Mouse (Mus musculus): ENCODE measurements around the gene Cacna1i.

The Cacna1i gene

DNA sequence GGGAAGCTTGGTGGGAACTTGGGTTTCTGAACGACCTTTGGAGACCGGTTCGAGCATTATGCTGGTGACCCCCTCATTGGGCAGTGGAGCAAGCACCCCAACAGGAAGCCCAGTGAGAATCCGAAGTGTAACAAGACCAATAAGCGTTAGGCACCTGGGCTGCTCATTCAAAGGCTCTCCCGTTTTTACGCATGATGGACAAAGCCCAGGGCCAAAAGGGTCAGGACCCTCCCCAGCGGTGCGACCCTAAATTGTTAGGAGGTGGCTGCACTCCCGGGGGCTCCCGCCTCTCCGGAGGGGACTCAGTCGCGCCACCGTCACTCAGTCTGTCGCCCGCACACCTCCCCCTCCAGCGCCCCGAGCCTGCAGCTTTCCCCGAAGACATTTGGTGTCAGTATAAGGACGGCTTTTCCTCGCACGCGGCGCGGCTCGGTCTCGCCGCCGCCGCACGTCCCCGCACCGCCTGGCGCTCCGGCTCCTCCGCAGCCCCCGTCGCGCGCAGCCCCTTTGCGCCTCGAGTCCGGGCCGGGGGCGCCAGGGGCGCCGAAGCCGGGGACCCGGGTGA lies at the start of gene Cacna1i:
Gene Cacna1i (plus strand): TSS at position 388 of the 565 bp plus-strand sequence.
- DNase-seq (ENCODE audit: low read depth, low spot score), result no peak

- no peak for DNase-seq (ENCODE audit: low read depth, low spot score)
These were observed 38.9 kb upstream of the Cacna1i start for GRCm38 (mm10) chr15:80248135-80248534.

GRCm38 (mm10) chr15:80248596-80248995 lies 38.4 kb upstream of the Cacna1i start:
- DNase-seq (ENCODE audit: low read depth, low spot score), result no peak

DNA sequence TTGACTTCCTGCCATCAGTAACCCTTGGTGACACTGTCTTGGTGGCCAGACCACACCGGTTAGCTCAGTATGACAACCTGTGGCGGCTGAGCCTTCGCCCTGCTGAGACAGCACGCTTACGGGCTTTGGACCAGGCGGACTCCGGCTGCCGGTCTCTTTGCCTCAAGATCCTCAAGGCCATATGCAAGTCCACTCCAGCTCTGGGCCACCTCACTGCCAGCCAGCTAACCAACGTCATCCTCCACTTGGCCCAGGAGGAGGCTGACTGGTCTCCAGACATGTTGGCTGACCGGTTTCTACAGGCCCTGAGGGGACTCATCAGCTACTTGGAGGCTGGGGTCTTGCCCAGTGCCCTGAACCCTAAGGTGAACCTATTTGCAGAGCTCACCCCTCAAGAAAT lies 37.4 kb upstream of the Cacna1i start:
- DNase-seq (ENCODE audit: low read depth, low spot score), result no peak

- DNase-seq (ENCODE audit: low read depth, low spot score), result no peak
These were observed 36.5 kb upstream of the Cacna1i start for GRCm38 (mm10) chr15:80250586-80250985.

DNA sequence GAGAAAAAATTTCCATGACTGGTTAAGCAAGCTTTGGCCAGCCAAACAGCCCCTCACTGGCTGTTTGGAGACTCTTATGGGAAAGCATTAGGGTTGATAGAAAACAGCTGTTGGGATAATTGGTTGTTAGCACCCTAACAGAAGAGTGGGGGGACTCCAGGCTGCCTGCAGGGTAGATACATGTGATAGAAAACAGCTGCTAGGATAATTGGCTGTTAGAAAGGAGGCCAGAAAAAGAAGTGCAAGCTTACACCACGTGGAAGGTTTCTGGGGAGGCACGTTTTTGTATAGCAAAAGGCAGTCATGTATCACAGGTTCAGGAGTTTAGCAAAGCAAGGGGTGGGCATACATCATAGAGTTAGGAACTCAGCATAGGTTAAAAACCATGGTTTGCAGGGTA lies 33.5 kb upstream of the Cacna1i start:
- peak; percentile 81 for DNase-seq (ENCODE audit: low read depth, low spot score)

DNA sequence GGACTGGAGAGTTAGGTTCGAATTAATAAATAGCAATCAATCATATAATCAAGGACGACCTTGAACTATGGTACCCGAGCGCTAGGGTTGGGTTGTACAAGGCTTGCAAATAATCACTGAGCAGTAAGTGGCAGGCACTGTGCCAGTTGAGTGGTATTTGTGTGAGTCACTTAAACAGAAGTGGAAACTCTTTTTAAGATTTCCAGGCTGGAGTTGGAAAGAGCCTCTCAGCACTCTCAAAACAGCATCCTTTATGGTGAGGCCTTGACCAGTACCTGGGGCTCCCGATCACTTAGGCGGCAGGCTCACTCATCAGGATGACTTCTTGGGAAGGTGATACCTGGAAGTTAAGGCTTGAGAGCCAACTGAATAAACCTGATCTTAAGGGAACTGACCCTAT lies 32.8 kb upstream of the Cacna1i start:
- no peak for DNase-seq (ENCODE audit: low read depth, low spot score)

GRCm38 (mm10) chr15:80254847-80255645 lies 32.0 kb upstream of the Cacna1i start, which contains the start of gene Atf4:
Atf4 (plus strand) TSS chr15:80255184.
- DNase-seq (ENCODE audit: low read depth, low spot score), result peak; percentile 99

- peak; percentile 76 for DNase-seq (ENCODE audit: low read depth, low spot score)
These were observed 31.4 kb upstream of the Cacna1i start for GRCm38 (mm10) chr15:80255646-80256121.

DNA sequence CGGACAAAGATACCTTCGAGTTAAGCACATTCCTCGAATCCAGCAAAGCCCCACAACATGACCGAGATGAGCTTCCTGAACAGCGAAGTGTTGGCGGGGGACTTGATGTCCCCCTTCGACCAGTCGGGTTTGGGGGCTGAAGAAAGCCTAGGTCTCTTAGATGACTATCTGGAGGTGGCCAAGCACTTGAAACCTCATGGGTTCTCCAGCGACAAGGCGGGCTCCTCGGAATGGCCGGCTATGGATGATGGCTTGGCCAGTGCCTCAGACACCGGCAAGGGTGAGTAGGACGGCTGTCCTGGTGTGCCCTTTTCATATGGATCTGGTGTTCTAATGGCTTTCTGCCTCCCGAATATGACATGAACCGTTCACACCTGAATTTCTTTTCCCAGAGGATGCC lies 30.8 kb upstream of the Cacna1i start:
- DNase-seq (ENCODE audit: low read depth, low spot score), result no peak

DNA sequence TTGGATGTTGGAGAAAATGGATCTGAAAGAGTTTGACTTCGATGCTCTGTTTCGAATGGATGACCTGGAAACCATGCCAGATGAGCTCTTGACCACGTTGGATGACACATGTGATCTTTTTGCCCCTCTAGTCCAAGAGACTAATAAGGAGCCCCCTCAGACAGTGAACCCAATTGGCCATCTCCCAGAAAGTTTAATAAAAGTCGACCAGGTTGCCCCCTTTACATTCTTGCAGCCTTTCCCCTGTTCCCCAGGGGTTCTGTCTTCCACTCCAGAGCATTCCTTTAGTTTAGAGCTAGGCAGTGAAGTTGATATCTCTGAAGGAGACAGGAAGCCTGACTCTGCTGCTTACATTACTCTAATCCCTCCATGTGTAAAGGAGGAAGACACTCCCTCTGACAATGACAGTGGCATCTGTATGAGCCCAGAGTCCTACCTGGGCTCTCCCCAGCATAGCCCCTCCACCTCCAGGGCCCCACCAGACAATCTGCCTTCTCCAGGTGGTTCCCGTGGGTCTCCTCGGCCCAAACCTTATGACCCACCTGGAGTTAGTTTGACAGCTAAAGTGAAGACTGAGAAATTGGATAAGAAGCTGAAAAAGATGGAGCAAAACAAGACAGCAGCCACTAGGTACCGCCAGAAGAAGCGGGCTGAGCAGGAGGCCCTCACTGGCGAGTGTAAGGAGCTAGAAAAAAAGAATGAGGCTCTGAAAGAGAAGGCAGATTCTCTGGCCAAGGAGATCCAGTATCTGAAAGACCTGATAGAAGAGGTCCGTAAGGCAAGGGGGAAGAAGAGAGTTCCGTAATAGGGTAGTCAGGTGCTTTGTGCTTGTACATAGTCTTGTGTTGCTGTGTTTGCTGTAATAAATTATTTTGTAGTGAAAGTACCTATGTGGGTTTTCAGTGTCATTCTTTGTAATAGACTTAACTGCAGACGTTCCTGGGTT lies 30.1 kb upstream of the Cacna1i start:
- no peak for DNase-seq (ENCODE audit: low read depth, low spot score)

GRCm38 (mm10) chr15:80257602-80258239 lies 29.3 kb upstream of the Cacna1i start:
- no peak for DNase-seq (ENCODE audit: low read depth, low spot score)

DNA sequence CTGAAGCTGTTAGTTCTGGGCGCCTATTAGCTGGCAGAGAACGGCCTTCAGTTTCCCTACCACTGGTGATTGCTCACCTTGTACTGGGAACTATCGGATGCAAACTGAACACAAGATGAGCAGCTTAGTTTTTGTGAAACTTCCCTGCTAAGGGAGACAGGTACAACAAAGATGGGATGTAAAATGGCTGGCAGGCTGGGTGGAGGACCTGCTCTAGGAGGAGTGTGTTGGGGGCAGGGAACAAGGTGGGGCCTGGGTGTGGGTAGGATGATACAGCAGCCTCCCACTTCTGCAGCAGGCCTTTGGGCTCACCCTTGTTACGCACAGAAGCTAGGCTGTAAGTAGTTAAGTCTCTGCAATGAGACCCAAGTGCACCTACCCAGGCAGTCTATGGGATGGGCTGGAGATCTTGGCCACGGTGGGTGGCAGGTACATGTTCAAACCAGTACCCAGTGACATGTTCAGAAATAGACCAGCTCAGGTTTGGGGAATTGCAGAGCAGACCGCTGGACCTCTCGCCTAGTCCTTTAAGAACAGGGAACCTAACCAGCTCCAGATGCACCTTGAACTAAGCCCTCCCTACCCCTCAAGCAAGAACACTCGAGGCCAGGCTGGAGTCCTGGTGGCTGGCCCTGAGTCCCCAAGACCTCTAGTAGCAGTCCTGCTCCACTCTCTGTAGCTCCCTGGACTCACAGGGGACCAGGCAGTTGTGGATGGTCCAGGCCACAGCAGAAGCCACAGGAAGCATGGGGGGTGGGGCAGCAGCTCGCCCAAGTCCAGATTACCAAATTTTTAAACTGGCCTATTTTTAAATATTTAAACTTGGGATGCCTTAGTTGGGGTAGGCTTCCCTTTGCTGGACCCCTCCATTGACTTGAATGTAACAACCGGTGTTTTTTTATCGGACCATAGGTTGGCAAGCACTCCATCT lies 28.5 kb upstream of the Cacna1i start:
- no peak for DNase-seq (ENCODE audit: low read depth, low spot score)

- DNase-seq (ENCODE audit: low read depth, low spot score), result no peak
These were observed 27.5 kb upstream of the Cacna1i start for GRCm38 (mm10) chr15:80259406-80260045.

DNA sequence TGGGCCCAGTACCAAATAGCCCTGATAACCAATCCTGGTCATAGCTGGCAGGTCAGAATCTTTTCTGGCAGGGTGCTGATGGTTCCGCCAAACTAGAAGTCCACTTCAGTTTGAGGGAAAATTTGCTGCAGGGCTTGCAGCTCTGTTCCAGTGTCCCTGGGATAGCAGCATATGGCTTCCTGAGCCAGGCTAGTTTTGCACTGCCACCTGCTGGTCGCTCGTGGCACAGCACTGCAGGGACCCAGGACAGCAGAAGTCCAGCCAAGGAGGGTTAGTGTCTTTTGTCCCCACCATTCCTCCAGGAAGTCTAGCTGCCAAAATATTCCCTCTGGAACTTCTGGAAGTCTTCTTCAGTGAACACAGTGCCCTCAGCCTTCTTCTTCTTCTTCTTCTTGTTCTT lies 26.4 kb upstream of the Cacna1i start:
- DNase-seq (ENCODE audit: low read depth, low spot score), result peak; percentile 80

GRCm38 (mm10) chr15:80261100-80261499 lies 25.9 kb upstream of the Cacna1i start:
- DNase-seq (ENCODE audit: low read depth, low spot score), result no peak

DNA sequence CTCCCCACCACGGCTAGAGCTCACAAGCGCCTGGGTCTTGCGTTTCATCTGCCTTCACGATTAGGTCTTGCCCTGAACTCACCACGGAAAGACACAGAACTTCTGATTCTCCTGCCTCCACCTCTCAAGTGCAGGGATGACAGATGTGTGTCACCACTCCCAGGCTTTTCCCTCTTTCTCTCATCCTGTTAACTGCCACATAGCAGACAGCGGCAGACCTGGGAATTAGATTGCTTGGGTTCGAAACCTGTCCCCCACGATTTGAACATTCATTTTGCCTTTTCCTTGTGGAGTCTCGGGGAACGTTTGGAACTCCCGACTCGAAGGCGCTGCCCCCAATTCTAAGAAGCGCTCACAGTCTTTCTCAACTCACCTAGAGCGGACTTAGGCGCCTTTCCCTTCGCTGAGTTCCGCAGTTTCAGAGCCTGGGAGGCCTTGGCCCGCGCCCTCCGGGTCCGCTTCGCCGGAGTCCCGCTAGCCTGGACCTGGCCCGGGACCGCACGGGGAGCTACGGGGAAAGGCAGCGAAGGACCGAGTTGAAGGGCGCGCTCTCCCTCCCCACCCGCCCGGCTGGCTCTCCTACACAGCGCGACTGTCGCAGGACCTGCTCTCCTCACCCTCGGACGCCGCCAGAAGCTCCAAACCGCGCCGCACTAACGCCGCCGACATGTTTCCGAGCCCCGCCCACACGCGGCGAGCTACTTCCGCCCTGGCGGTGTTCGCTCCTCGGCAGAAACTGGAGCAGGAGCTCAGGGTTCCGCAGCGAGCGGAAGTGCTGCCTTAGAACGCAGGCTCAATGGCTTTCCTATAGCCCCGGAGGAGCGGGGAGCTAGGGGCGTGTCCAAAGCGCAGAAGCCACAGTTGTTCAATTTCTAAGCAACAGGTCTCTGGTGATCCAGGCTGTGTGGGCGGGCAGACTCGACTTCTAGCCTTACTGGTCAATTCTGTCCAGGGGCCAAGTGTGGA lies 23.1 kb upstream of the Cacna1i start, which contains the start of gene Rps19bp1:
Gene Rps19bp1 (minus strand): TSS at position 706 of the 966 bp plus-strand sequence.
- DNase-seq (ENCODE audit: low read depth, low spot score), result peak; percentile 95

GRCm38 (mm10) chr15:80266281-80266680 lies 20.8 kb upstream of the Cacna1i start:
- DNase-seq (ENCODE audit: low read depth, low spot score), result peak; percentile 81

Data from forelimb bud, embryonic 11.5 days (tissue).